Comparison of ENCODE assay signal across 8 mouse cellular contexts in genomic region chr9:47529602-47530450, GRCm38 (mm10). TPM values are rescaled to one million over a fixed set of nuclear protein-coding genes. Genes with fewer than 3 reads are reported as not detected.
DNase-seq lines count a peak whose midpoint lies in the region; ATAC-seq and TF ChIP-seq lines count a peak whose summit lies in the region.

Cadm1 (plus strand) TSS chr9:47530173.

- intact Hi-C loops in heart, postnatal 14 days (cut with DNase I) = loop anchor here (2.0 to 5.0 kb wide), 2 partner anchors 108 to 167 kb away; no protein-coding TSS in a partner anchor

- TF ChIP-seq CTCF in ES-Bruce4 (IDR thresholded peaks at IDR 0.05; ENCODE audit: low read depth, low read length) = no peak
- peak; percentile 71 for TF ChIP-seq CTCF in cerebellum, adult 2 months (IDR thresholded peaks at IDR 0.05; ENCODE audit: borderline replicate concordance, insufficient read depth, low read depth, low read length)
- TF ChIP-seq CTCF in liver, embryonic 14.5 days (IDR thresholded peaks at IDR 0.05; ENCODE audit: low read depth) = peak; percentile 57

- 0 out of 2 replicates have a peak, but pooled peaks cover 2% of the 10 kb centered on the region for H3K27me3 ChIP-seq in ES-Bruce4 (ENCODE audit: control insufficient read depth, insufficient read depth, low read length, poor library complexity, severe bottlenecking)
- no peaks in the 10 kb centered on the region for H3K27me3 ChIP-seq in cerebellum, adult 2 months (ENCODE audit: control insufficient read depth, insufficient read depth, low read length)
- no peaks in the 10 kb centered on the region for H3K27me3 ChIP-seq in forebrain, embryonic 16.5 days (replicated peaks; ENCODE audit: control insufficient read depth, insufficient read depth, low read length)
- peaks cover 54% of the 10 kb centered on the region for H3K27me3 ChIP-seq in liver, embryonic 14.5 days (ENCODE audit: control insufficient read depth, insufficient read depth, low read length)
- H3K27me3 ChIP-seq in stomach, embryonic 14.5 days (ENCODE audit: control insufficient read depth, insufficient read depth, low read length) = no peaks in the 10 kb centered on the region

- ATAC-seq in forebrain, embryonic 16.5 days = peak; percentile 95
- peak; percentile 93 for ATAC-seq in liver, embryonic 14.5 days (ENCODE audit: insufficient read depth)
- ATAC-seq in stomach, embryonic 14.5 days (ENCODE audit: insufficient number of reproducible peaks, insufficient read depth, low FRiP score, low read depth) = peak; percentile 94

- under 1% methylated on average over 72 of the region's 72 CpGs for WGBS in cerebellum, adult 2 months
- WGBS in forebrain, embryonic 16.5 days = 0% methylated on average over 69 of the region's 72 CpGs
- under 1% methylated on average over 72 of the region's 72 CpGs for WGBS in liver, embryonic 14.5 days (ENCODE audit: insufficient replicate concordance)
- under 1% methylated on average over 71 of the region's 72 CpGs for WGBS in stomach, embryonic 14.5 days

- H3K9ac ChIP-seq in ES-Bruce4 (ENCODE audit: low read depth, poor library complexity, severe bottlenecking) = peak within 1 kb of the TSS; percentile 89
- H3K9ac ChIP-seq in forebrain, embryonic 16.5 days (replicated peaks; ENCODE audit: low read depth, low read length) = peak within 1 kb of the TSS; percentile 90
- peak within 1 kb of the TSS; percentile 44; the same call in 1 of the 2 replicates for H3K9ac ChIP-seq in liver, embryonic 14.5 days (replicated peaks)
- peak within 1 kb of the TSS; percentile 61 for H3K9ac ChIP-seq in stomach, embryonic 14.5 days (replicated peaks; ENCODE audit: low read depth, low read length)

- peak within 1 kb of the TSS; percentile 55 for H3K27ac ChIP-seq in ES-Bruce4 (ENCODE audit: insufficient read depth, low read length)
- peak within 1 kb of the TSS; percentile 92 for H3K27ac ChIP-seq in cerebellum, adult 2 months (ENCODE audit: insufficient read depth, low read length)
- H3K27ac ChIP-seq in forebrain, embryonic 16.5 days (ENCODE audit: low read length) = peak within 1 kb of the TSS; percentile 85
- H3K27ac ChIP-seq in liver, embryonic 14.5 days = no peak within 1 kb of the TSS
- H3K27ac ChIP-seq in stomach, embryonic 14.5 days (ENCODE audit: low read length) = peak within 1 kb of the TSS; percentile 89

- TF ChIP-seq EP300 in ES-Bruce4 (IDR thresholded peaks at IDR 0.05; ENCODE audit: insufficient read depth, low read depth, low read length) = 0 out of 2 replicates have a peak, but pooled peaks have one; percentile 13
- TF ChIP-seq EP300 in liver, embryonic 14.5 days (IDR thresholded peaks at IDR 0.05; ENCODE audit: low read depth) = no peak

- no peaks in the 10 kb centered on the region; the same call in 1 of the 2 replicates for H3K9me3 ChIP-seq in ES-Bruce4 (replicated peaks; ENCODE audit: control insufficient read depth, insufficient read depth, low read length, poor library complexity, severe bottlenecking)
- no peaks in the 10 kb centered on the region for H3K9me3 ChIP-seq in forebrain, embryonic 16.5 days (ENCODE audit: control insufficient read depth, low read length)
- no peaks in the 10 kb centered on the region for H3K9me3 ChIP-seq in liver, embryonic 14.5 days (ENCODE audit: control insufficient read depth, low read length)
- H3K9me3 ChIP-seq in stomach, embryonic 14.5 days (ENCODE audit: control insufficient read depth, low read depth, low read length) = no peaks in the 10 kb centered on the region

- H3K36me3 ChIP-seq in ES-Bruce4 (ENCODE audit: control insufficient read depth, insufficient read depth, low read length, poor library complexity, severe bottlenecking) = no peaks in the 10 kb centered on the region; the same call in 1 of the 2 replicates
- H3K36me3 ChIP-seq in forebrain, embryonic 16.5 days (ENCODE audit: control insufficient read depth, insufficient read depth) = no peaks in the 10 kb centered on the region
- no peaks in the 10 kb centered on the region for H3K36me3 ChIP-seq in liver, embryonic 14.5 days (replicated peaks; ENCODE audit: control insufficient read depth, insufficient read depth, low read depth)
- no peaks in the 10 kb centered on the region for H3K36me3 ChIP-seq in stomach, embryonic 14.5 days (ENCODE audit: control insufficient read depth, insufficient read depth, low read length)

- peak; percentile 97 to 99 for DNase-seq in cerebellum, adult 2 months
- peak; percentile 90 to 92 for DNase-seq in heart, postnatal 14 days
- peak; percentile 95 to 98 for DNase-seq in kidney, postnatal 4 days
- DNase-seq in liver, embryonic 14.5 days (ENCODE audit: low read depth in 3 of 3, low spot score in 3 of 3) = peak; percentile 69 to 74 (median 74)
- peak; percentile 74 for DNase-seq in natural killer cell, adult 2 months (ENCODE audit: low spot score in 2 of 2)

- H3K4me3 ChIP-seq in ES-Bruce4 (ENCODE audit: low read depth, low read length) = peak within 1 kb of the TSS; percentile 85
- peak within 1 kb of the TSS; percentile 97 for H3K4me3 ChIP-seq in cerebellum, adult 2 months (replicated peaks; ENCODE audit: insufficient read depth, low read depth, low read length)
- H3K4me3 ChIP-seq in forebrain, embryonic 16.5 days (replicated peaks; ENCODE audit: low read length) = peak within 1 kb of the TSS; percentile 86
- peak within 1 kb of the TSS; percentile 54 to 58 for H3K4me3 ChIP-seq in liver, embryonic 14.5 days (ENCODE audit: insufficient read depth in 1 of 2, low read depth in 2 of 2, low read length in 2 of 2)
- peak within 1 kb of the TSS; percentile 46 for H3K4me3 ChIP-seq in stomach, embryonic 14.5 days (ENCODE audit: low read depth, low read length)

- H3K4me2 ChIP-seq in forebrain, embryonic 16.5 days (ENCODE audit: low read length) = peak within 1 kb of the TSS; percentile 84
- H3K4me2 ChIP-seq in liver, embryonic 14.5 days (ENCODE audit: low read depth) = peak within 1 kb of the TSS; percentile 66
- H3K4me2 ChIP-seq in stomach, embryonic 14.5 days (replicated peaks; ENCODE audit: low read depth, low read length) = peak within 1 kb of the TSS; percentile 98

- peak; percentile 11 for TF ChIP-seq POLR2A in ES-Bruce4 (IDR thresholded peaks at IDR 0.05; ENCODE audit: insufficient read depth, low read length)
- TF ChIP-seq POLR2A in cerebellum, adult 2 months (IDR thresholded peaks at IDR 0.05; ENCODE audit: borderline replicate concordance, insufficient read depth, low read length) = peak; percentile 98

- H3K4me1 ChIP-seq in ES-Bruce4 (ENCODE audit: control insufficient read depth, insufficient read depth, low read length) = no peaks in the 10 kb centered on the region
- H3K4me1 ChIP-seq in cerebellum, adult 2 months (ENCODE audit: control insufficient read depth, insufficient read depth, low read length) = peaks cover 1% of the 10 kb centered on the region; the same call in 1 of the 2 replicates
- peaks cover 27% of the 10 kb centered on the region for H3K4me1 ChIP-seq in forebrain, embryonic 16.5 days (replicated peaks; ENCODE audit: control insufficient read depth, insufficient read depth, low read length)
- H3K4me1 ChIP-seq in liver, embryonic 14.5 days (replicated peaks; ENCODE audit: control insufficient read depth in 2 of 2, insufficient read depth in 2 of 2, low read length in 1 of 2) = no peaks in the 10 kb centered on the region
- peaks cover 18% of the 10 kb centered on the region; the same call in 1 of the 2 replicates for H3K4me1 ChIP-seq in stomach, embryonic 14.5 days (ENCODE audit: control insufficient read depth, insufficient read depth, low read length)

RNA-seq across cellular contexts. Expression of gene Cadm1, which starts in this region (rescaled TPM):
- 62.7 and 70.3 TPM in 2 replicates for polyA plus RNA-seq in ES-Bruce4 (2011; ENCODE audit: insufficient read depth, insufficient read length, low read depth, missing spikeins)
- 55.9 and 66.7 TPM in 2 replicates for polyA plus RNA-seq in cerebellum, adult 2 months (2012; rRNA removed)
- 214 and 256 TPM in 2 replicates for polyA plus RNA-seq in forebrain, embryonic 16.5 days (2015; fragmentation: Nextera tagmentation; extraction: Ambion mirVana)
- total RNA-seq in heart, postnatal 14 days (2021) = 1 to 10 TPM; 2.1 to 2.5 TPM
- 2.3 and 3.4 TPM in 2 replicates for polyA plus RNA-seq in liver, embryonic 14.5 days (2012; rRNA removed)
- 6.4 and 8.5 TPM in 2 replicates for polyA plus RNA-seq in liver, embryonic 14.5 days (2014; fragmentation: Nextera tagmentation; extraction: Ambion mirVana)
- 70.5 and 74.6 TPM in 2 replicates for polyA plus RNA-seq in stomach, embryonic 14.5 days (2014; fragmentation: Nextera tagmentation; extraction: Ambion mirVana)

Comparison
In these comparisons a context has a peak if more than half of its experiments do, and no peak if none do; other contexts are left out.
1. H3K4me3 ChIP-seq: peak in every context shown above with its lines; median percentile 97 in cerebellum, adult 2 months; 86 in forebrain, embryonic 16.5 days; 85 in ES-Bruce4; 56 in liver, embryonic 14.5 days; 46 in stomach, embryonic 14.5 days.